Mouse (Mus musculus) liver, embryonic 14.5 days (tissue): Measurements from ENCODE around the gene Atp2c2. TPM values are rescaled to one million over a fixed set of nuclear protein-coding genes. Genes with fewer than 3 reads are reported as not detected.

Source experiments
- ATAC-seq: fragments of 200-750 bp; cut with Nextera tagmentation; 2 replicates; pipeline ENCODE4 v1.8.0; 2017; ENCODE audit warnings: moderate number of reproducible peaks, mild to moderate bottlenecking, moderate library complexity; ENCODE audit not compliant: insufficient read depth
- DNase-seq, 3 experiments: peaks; one replicate each; pipeline ENCODE4 v3.0.0-alpha.2; 2012 to 2013; ENCODE audit warnings: low read depth in 3 of 3, low spot score in 3 of 3
- H3K27ac ChIP-seq: fragments of 300-500 bp; sonication (generic); 2 replicates; pipeline ENCODE4 v1.5.1; 2014; ENCODE audit warnings: moderate library complexity, mild to moderate bottlenecking, control low read depth, inconsistent platforms
- H3K27me3 ChIP-seq: fragments of 300-500 bp; sonication (generic); 2 replicates; pipeline ENCODE4 v1.6.1; 2014; ENCODE audit warnings: mild to moderate bottlenecking, low read length, moderate library complexity; ENCODE audit not compliant: control insufficient read depth, insufficient read depth
- H3K36me3 ChIP-seq: fragments of 300-500 bp; sonication (generic); replicated peaks from 2 replicates; pipeline ENCODE4 v1.6.1; 2014; ENCODE audit warnings: low read depth; ENCODE audit not compliant: control insufficient read depth, insufficient read depth
- H3K4me1 ChIP-seq, 2 experiments: fragments of 200-500 bp in 1 of 2; fragments of 300-500 bp in 1 of 2; sonication (generic) in 1 of 2; replicated peaks; 2 replicates each; pipeline ENCODE4 v1.6.1; 2012 to 2014; ENCODE audit warnings: antibody characterized with exemption in 1 of 2, inconsistent platforms in 1 of 2, low read length in 1 of 2; ENCODE audit not compliant: control insufficient read depth in 2 of 2, insufficient read depth in 2 of 2
- H3K4me2 ChIP-seq: fragments of 300-500 bp; sonication (generic); 2 replicates; pipeline ENCODE4 v1.6.1; 2014; ENCODE audit warnings: low read depth, mild to moderate bottlenecking, control low read depth, moderate library complexity
- H3K4me3 ChIP-seq, 2 experiments: fragments of 200-500 bp in 1 of 2; fragments of 300-500 bp in 1 of 2; sonication (generic) in 1 of 2; 2 replicates each; pipeline ENCODE4 v1.5.1; 2012 to 2014; ENCODE audit warnings: low read depth in 2 of 2, low read length in 2 of 2, mild to moderate bottlenecking in 2 of 2, control low read depth in 1 of 2, inconsistent platforms in 1 of 2, moderate library complexity in 1 of 2; ENCODE audit not compliant: insufficient read depth in 1 of 2
- H3K9ac ChIP-seq: fragments of 300-500 bp; sonication (generic); replicated peaks from 2 replicates; pipeline ENCODE4 v1.6.1; 2014; ENCODE audit warnings: mild to moderate bottlenecking, control low read depth, moderate library complexity
- H3K9me3 ChIP-seq: fragments of 300-500 bp; sonication (generic); 2 replicates; pipeline ENCODE4 v1.6.1; 2016; ENCODE audit warnings: low read length, mixed read lengths; ENCODE audit not compliant: control insufficient read depth
- CTCF ChIP-seq: IDR thresholded peaks from 2 replicates; pipeline ENCODE4 v1.5.1; 2016; ENCODE audit warnings: antibody characterized with exemption, low read depth, control low read depth
- EP300 ChIP-seq: IDR thresholded peaks from 2 replicates; pipeline ENCODE4 v1.6.1; 2016; ENCODE audit warnings: antibody characterized with exemption, low read depth
- WGBS: fragments of 180-500 bp; shearing (Covaris S2); extraction: QIAGEN DNeasy Blood & Tissue Kit; methylation state at CpG from one replicate; pipeline ENCODE4 v1.1.7; 2014; ENCODE audit not compliant: insufficient replicate concordance; 5-methylcytosine and 5-hydroxymethylcytosine counted together
- polyA plus RNA-seq, 2 experiments: library from polyadenylated mRNA; depleted of rRNA in 1 of 2; stranded (reverse) in 1 of 2; unstranded in 1 of 2; fragments of >200 nt; fragmentation: Nextera tagmentation in 1 of 2; extraction: Ambion mirVana in 1 of 2; gene quantifications; 2 replicates each; pipeline versions ENCODE4 v1.2.1 to v1.2.3; 2012 to 2014

The Atp2c2 gene
- polyA plus RNA-seq, 2 experiments = 0.08 to 0.10 TPM

- Histone ChIP-seq H3K4me2 (no peak overlapping the region), H3K36me3 (no peaks in the 10 kb centered on the region), H3K4me3 (no peak overlapping the region), H3K27ac (no peak overlapping the region), H3K9me3 (no peaks in the 10 kb centered on the region), H3K27me3 (no peaks in the 10 kb centered on the region), H3K4me1 (peaks cover 0 to 15% of the 10 kb centered on the region in 2 experiments; a peak in 2 of 4 replicates), H3K9ac (no peak overlapping the region)
- DNase-seq (no peak), ATAC-seq (no peak)
- 25% methylated on average over 4 of the region's 4 CpGs for WGBS
- no peak for TF ChIP-seq CTCF
Observed at GRCm38 (mm10) chr8:119787341-119787740, 87.5 kb downstream of the Atp2c2 start.

GRCm38 (mm10) chr8:119788607-119789381 is 89.0 kb downstream of the Atp2c2 start:
- Histone ChIP-seq H3K4me2 (no peak overlapping the region), H3K36me3 (no peaks in the 10 kb centered on the region), H3K4me3 (no peak overlapping the region), H3K4me1 (peaks cover 0 to 16% of the 10 kb centered on the region in 2 experiments; a peak in 2 of 4 replicates), H3K27me3 (no peaks in the 10 kb centered on the region), H3K9ac (no peak overlapping the region), H3K27ac (no peak overlapping the region), H3K9me3 (no peaks in the 10 kb centered on the region)
- no peak for ATAC-seq
- TF ChIP-seq EP300 = no peak
- no peak for TF ChIP-seq CTCF
- DNase-seq = no peak
- 74% methylated on average over 9 of the region's 9 CpGs for WGBS

DNA sequence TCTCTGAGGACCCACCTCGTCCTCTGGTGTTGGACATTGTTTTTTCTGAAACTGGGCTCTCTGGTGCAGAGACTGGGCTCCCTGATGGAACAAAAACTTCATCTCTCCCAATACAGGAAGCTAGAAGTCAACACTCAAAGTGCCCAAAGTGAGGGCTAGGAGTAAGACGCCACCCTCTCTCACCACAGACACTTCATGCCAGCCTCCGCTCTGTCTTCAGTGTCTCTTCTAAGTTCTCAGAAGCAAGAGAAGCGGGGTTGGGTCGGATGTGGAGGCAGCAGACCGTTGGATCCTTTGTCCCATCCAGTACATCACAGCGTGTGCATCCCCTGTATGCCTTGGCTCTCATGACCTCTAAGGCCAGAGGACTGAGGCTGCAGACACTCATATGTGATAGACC is 89.8 kb downstream of the Atp2c2 start:
- Histone ChIP-seq H3K9me3 (no peaks in the 10 kb centered on the region), H3K9ac (no peak overlapping the region), H3K36me3 (no peaks in the 10 kb centered on the region), H3K27me3 (no peaks in the 10 kb centered on the region), H3K4me3 (no peak overlapping the region), H3K4me1 (peaks cover 0 to 17% of the 10 kb centered on the region in 2 experiments; a peak in 2 of 4 replicates), H3K4me2 (no peak overlapping the region), H3K27ac (no peak overlapping the region)
- TF ChIP-seq EP300 (no peak), CTCF (no peak)
- DNase-seq (no peak), ATAC-seq (no peak)
- 61% methylated on average over 7 of the region's 7 CpGs for WGBS

- Histone ChIP-seq H3K9ac (no peak overlapping the region), H3K4me1 (peaks cover 0 to 16% of the 10 kb centered on the region in 2 experiments; a peak in 2 of 4 replicates), H3K4me3 (no peak overlapping the region), H3K36me3 (no peaks in the 10 kb centered on the region), H3K9me3 (no peaks in the 10 kb centered on the region), H3K27me3 (no peaks in the 10 kb centered on the region), H3K4me2 (no peak overlapping the region), H3K27ac (peak overlapping the region; percentile 48)
- TF ChIP-seq CTCF (no peak), EP300 (no peak)
- peak in 1 of 3 experiments; percentile 38 for DNase-seq
- 39% methylated on average over 16 of the region's 16 CpGs for WGBS
- peak; percentile 67 for ATAC-seq
Observed at GRCm38 (mm10) chr8:119791804-119792704, 92.2 kb downstream of the Atp2c2 start.

GRCm38 (mm10) chr8:119794689-119795088 is 94.9 kb downstream of the Atp2c2 start:
- TF ChIP-seq CTCF = no peak
- no peak for TF ChIP-seq EP300
- Histone ChIP-seq H3K4me2 (no peak overlapping the region), H3K36me3 (no peaks in the 10 kb centered on the region), H3K4me1 (peaks cover 0 to 16% of the 10 kb centered on the region in 2 experiments; a peak in 2 of 4 replicates), H3K9ac (no peak overlapping the region), H3K4me3 (no peak overlapping the region), H3K9me3 (no peaks in the 10 kb centered on the region), H3K27ac (no peak overlapping the region), H3K27me3 (no peaks in the 10 kb centered on the region)
- WGBS = 40% methylated on average over 7 of the region's 7 CpGs
- no peak for DNase-seq
- ATAC-seq = no peak
